8 mouse cellular contexts compared by ENCODE assay signal in the genomic region with DNA sequence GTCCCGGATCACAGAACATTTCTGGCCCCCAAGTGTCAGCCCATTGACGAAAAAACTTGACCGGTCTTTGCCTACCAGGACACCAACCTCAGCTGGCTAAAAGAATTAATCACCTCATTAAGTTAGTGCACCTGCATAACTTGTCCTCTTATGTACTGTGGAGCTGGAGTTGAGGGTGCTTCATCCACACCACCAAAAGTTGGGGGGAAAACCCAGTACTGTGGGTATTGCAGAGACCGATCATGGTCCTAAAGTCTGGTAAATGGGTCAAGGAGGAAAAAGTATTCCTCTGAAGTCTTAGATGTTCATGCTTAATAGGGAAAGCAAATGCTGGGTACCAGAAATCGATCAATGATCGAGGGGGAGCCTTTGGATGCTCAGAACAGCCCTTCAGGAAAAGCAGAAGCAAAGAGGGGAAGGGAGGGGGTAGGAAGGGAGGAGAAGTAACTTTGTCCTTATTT. TPM values are rescaled to one million over a fixed set of nuclear protein-coding genes. Genes with fewer than 3 reads are reported as not detected.
DNase-seq lines count a peak whose midpoint lies in the region; ATAC-seq and TF ChIP-seq lines count a peak whose summit lies in the region.

No protein-coding gene starts in this region.

- H3K27me3 ChIP-seq in kidney, embryonic 15.5 days, result no peaks in the 10 kb centered on the region
- no peaks in the 10 kb centered on the region for H3K27me3 ChIP-seq in embryonic facial prominence, embryonic 12.5 days
- H3K27me3 ChIP-seq in intestine, postnatal 0 days (replicated peaks; ENCODE audit: control insufficient read depth, insufficient read depth, low read length), result no peaks in the 10 kb centered on the region

- no peak for ATAC-seq in kidney, embryonic 15.5 days (replicated peaks; ENCODE audit: low FRiP score)
- ATAC-seq in embryonic facial prominence, embryonic 12.5 days (ENCODE audit: insufficient number of reproducible peaks, insufficient read depth, low FRiP score, low TSS enrichment), result no peak
- ATAC-seq in intestine, postnatal 0 days, result no peak
- ATAC-seq in CD4-positive, CD25-positive, alpha-beta regulatory T cell, adult 4 months, result no peak
- no peak for ATAC-seq in inflammation-experienced regulatory T-cells, adult 6 months

- H3K36me3 ChIP-seq in kidney, embryonic 15.5 days, result peaks cover 51% of the 10 kb centered on the region
- H3K36me3 ChIP-seq in embryonic facial prominence, embryonic 12.5 days, result peaks cover 43% of the 10 kb centered on the region
- H3K36me3 ChIP-seq in intestine, postnatal 0 days (ENCODE audit: control insufficient read depth, insufficient read depth), result peaks cover 30% of the 10 kb centered on the region

- peak overlapping the region; percentile 100 for H3K4me3 ChIP-seq in kidney, embryonic 15.5 days (replicated peaks)
- H3K4me3 ChIP-seq in embryonic facial prominence, embryonic 12.5 days, result peak overlapping the region; percentile 99
- peak overlapping the region; percentile 100 for H3K4me3 ChIP-seq in intestine, postnatal 0 days (ENCODE audit: low read depth, low read length)

- no peak for TF ChIP-seq CTCF in intestine, postnatal 0 days (IDR thresholded peaks at IDR 0.05; ENCODE audit: low read depth)

- H3K9ac ChIP-seq in kidney, embryonic 15.5 days, result peak overlapping the region; percentile 99
- H3K9ac ChIP-seq in embryonic facial prominence, embryonic 12.5 days, result peak overlapping the region; percentile 98
- H3K9ac ChIP-seq in intestine, postnatal 0 days (ENCODE audit: low read depth, low read length), result peak overlapping the region; percentile 99

- 33% methylated on average over 6 of the region's 6 CpGs for WGBS in kidney, embryonic 15.5 days
- 43% methylated on average over 6 of the region's 6 CpGs for WGBS in embryonic facial prominence, embryonic 12.5 days
- WGBS in intestine, postnatal 0 days, result 20% methylated on average over 6 of the region's 6 CpGs

- peak overlapping the region; percentile 99 for H3K27ac ChIP-seq in kidney, embryonic 15.5 days
- peak overlapping the region; percentile 99 for H3K27ac ChIP-seq in embryonic facial prominence, embryonic 12.5 days
- H3K27ac ChIP-seq in intestine, postnatal 0 days (ENCODE audit: low read depth, low read length), result peak overlapping the region; percentile 22

- H3K4me2 ChIP-seq in kidney, embryonic 15.5 days, result peak overlapping the region; percentile 95
- peak overlapping the region; percentile 97 for H3K4me2 ChIP-seq in embryonic facial prominence, embryonic 12.5 days (replicated peaks)
- H3K4me2 ChIP-seq in intestine, postnatal 0 days (replicated peaks; ENCODE audit: low read depth), result peak overlapping the region; percentile 91

- DNase-seq in kidney, postnatal 4 days, result no peak
- peak; percentile 72 for DNase-seq in naive thymus-derived CD4-positive, alpha-beta T cell, adult 2 months (ENCODE audit: low read depth)
- DNase-seq in thymus, postnatal 25 days, result no peak

- H3K4me1 ChIP-seq in kidney, embryonic 15.5 days, result peaks cover 76% of the 10 kb centered on the region
- peaks cover 53% of the 10 kb centered on the region for H3K4me1 ChIP-seq in embryonic facial prominence, embryonic 12.5 days
- H3K4me1 ChIP-seq in intestine, postnatal 0 days (replicated peaks; ENCODE audit: control insufficient read depth, insufficient read depth, low read length), result peaks cover 15% of the 10 kb centered on the region

- no peaks in the 10 kb centered on the region for H3K9me3 ChIP-seq in kidney, embryonic 15.5 days (replicated peaks)
- no peaks in the 10 kb centered on the region for H3K9me3 ChIP-seq in embryonic facial prominence, embryonic 12.5 days
- H3K9me3 ChIP-seq in intestine, postnatal 0 days (ENCODE audit: control insufficient read depth), result no peaks in the 10 kb centered on the region

RNA-seq across cellular contexts. Expression of a gene that starts 1.5 kb away (rescaled TPM):
- polyA plus RNA-seq in kidney, embryonic 15.5 days (2015; fragmentation: Nextera tagmentation; extraction: Ambion mirVana), result 1,914 and 2,031 TPM in 2 replicates
- 1,467 and 1,498 TPM in 2 replicates for polyA plus RNA-seq in embryonic facial prominence, embryonic 12.5 days (2016; fragmentation: Nextera tagmentation; extraction: Ambion mirVana)
- 1,830 and 1,961 TPM in 2 replicates for polyA plus RNA-seq in intestine, postnatal 0 days (2015; fragmentation: Nextera tagmentation; extraction: Ambion mirVana)
- 1,000 to 10,000 TPM; 2,750 to 3,189 TPM for polyA plus RNA-seq in CD4-positive, CD25-positive, alpha-beta regulatory T cell, adult 4 months (2017; shearing (Covaris generic))
- 1,000 to 10,000 TPM; 3,037 to 4,758 (median 3,214) TPM for polyA plus RNA-seq in inflammation-experienced regulatory T-cells, adult 6 months (2017; shearing (Covaris generic))

RNA-seq across cellular contexts. Expression of a gene that starts 4.1 kb away (rescaled TPM):
- polyA plus RNA-seq in kidney, embryonic 15.5 days (2015; fragmentation: Nextera tagmentation; extraction: Ambion mirVana), result 30.3 and 38.5 TPM in 2 replicates
- 20.1 and 27.9 TPM in 2 replicates for polyA plus RNA-seq in embryonic facial prominence, embryonic 12.5 days (2016; fragmentation: Nextera tagmentation; extraction: Ambion mirVana)
- polyA plus RNA-seq in intestine, postnatal 0 days (2015; fragmentation: Nextera tagmentation; extraction: Ambion mirVana), result 4.9 and 5.9 TPM in 2 replicates
- 10 to 100 TPM; 32.6 to 32.7 TPM for polyA plus RNA-seq in CD4-positive, CD25-positive, alpha-beta regulatory T cell, adult 4 months (2017; shearing (Covaris generic))
- polyA plus RNA-seq in inflammation-experienced regulatory T-cells, adult 6 months (2017; shearing (Covaris generic)), result 10 to 100 TPM in 2 of 3 experiments, 1 to 10 TPM in 1; 6.2 to 27.4 (median 21.7) TPM

RNA-seq across cellular contexts. Expression of a gene that starts 5.6 kb away (rescaled TPM):
- 178 and 186 TPM in 2 replicates for polyA plus RNA-seq in kidney, embryonic 15.5 days (2015; fragmentation: Nextera tagmentation; extraction: Ambion mirVana)
- polyA plus RNA-seq in embryonic facial prominence, embryonic 12.5 days (2016; fragmentation: Nextera tagmentation; extraction: Ambion mirVana), result 159 and 160 TPM in 2 replicates
- 192 and 210 TPM in 2 replicates for polyA plus RNA-seq in intestine, postnatal 0 days (2015; fragmentation: Nextera tagmentation; extraction: Ambion mirVana)
- polyA plus RNA-seq in CD4-positive, CD25-positive, alpha-beta regulatory T cell, adult 4 months (2017; shearing (Covaris generic)), result 100 to 1,000 TPM in 1 of 2 experiments, 10 to 100 TPM in 1; 84.0 to 102 TPM
- 100 to 1,000 TPM in 2 of 3 experiments, 10 to 100 TPM in 1; 85.3 to 111 (median 111) TPM for polyA plus RNA-seq in inflammation-experienced regulatory T-cells, adult 6 months (2017; shearing (Covaris generic))

RNA-seq across cellular contexts. Expression of a gene that starts 5.9 kb away (rescaled TPM):
- polyA plus RNA-seq in kidney, embryonic 15.5 days (2015; fragmentation: Nextera tagmentation; extraction: Ambion mirVana), result 115 and 122 TPM in 2 replicates
- 96.5 and 104 TPM in 2 replicates for polyA plus RNA-seq in embryonic facial prominence, embryonic 12.5 days (2016; fragmentation: Nextera tagmentation; extraction: Ambion mirVana)
- polyA plus RNA-seq in intestine, postnatal 0 days (2015; fragmentation: Nextera tagmentation; extraction: Ambion mirVana), result 107 TPM in 2 replicates
- polyA plus RNA-seq in CD4-positive, CD25-positive, alpha-beta regulatory T cell, adult 4 months (2017; shearing (Covaris generic)), result 100 to 1,000 TPM; 389 to 496 TPM
- polyA plus RNA-seq in inflammation-experienced regulatory T-cells, adult 6 months (2017; shearing (Covaris generic)), result 100 to 1,000 TPM; 276 to 454 (median 423) TPM

RNA-seq across cellular contexts. Expression of a gene that starts 14.0 kb away (rescaled TPM):
- 0.19 and 0.30 TPM in 2 replicates for polyA plus RNA-seq in kidney, embryonic 15.5 days (2015; fragmentation: Nextera tagmentation; extraction: Ambion mirVana)
- 0.15 and 0.27 TPM in 2 replicates for polyA plus RNA-seq in embryonic facial prominence, embryonic 12.5 days (2016; fragmentation: Nextera tagmentation; extraction: Ambion mirVana)
- 0.07 and 0.10 TPM in 2 replicates for polyA plus RNA-seq in intestine, postnatal 0 days (2015; fragmentation: Nextera tagmentation; extraction: Ambion mirVana)
- polyA plus RNA-seq in CD4-positive, CD25-positive, alpha-beta regulatory T cell, adult 4 months (2017; shearing (Covaris generic)), result under 1 TPM; 0.39 to 0.43 TPM
- under 1 TPM; 0.17 to 0.69 (median 0.21) TPM for polyA plus RNA-seq in inflammation-experienced regulatory T-cells, adult 6 months (2017; shearing (Covaris generic))

Comparison
In these comparisons a context has a peak if more than half of its experiments do, and no peak if none do; other contexts are left out.
1. H3K27ac ChIP-seq: peak in every context shown above with its lines; median percentile 99 in kidney, embryonic 15.5 days; 99 in embryonic facial prominence, embryonic 12.5 days; 22 in intestine, postnatal 0 days.